Mouse (Mus musculus) embryonic fibroblast, embryonic 13.5 days (primary cell): ENCODE measurements at regions not wholly inside any gene's neighbourhood (a gene's known extent, or its start where the extent isn't known, plus 50 kb on each side); places are given as distances from the start of the nearest gene placed in this dataset.

Source experiments
- CTCF ChIP-seq: IDR thresholded peaks from 2 replicates; pipeline ENCODE4 v1.5.1; 2011; ENCODE audit warnings: mild to moderate bottlenecking, control low read depth, low read length, moderate library complexity, borderline replicate concordance; ENCODE audit not compliant: insufficient read depth
- POLR2A ChIP-seq: IDR thresholded peaks from 2 replicates; pipeline ENCODE4 v1.6.1; 2011; ENCODE audit warnings: low read depth, mild to moderate bottlenecking, control low read depth, low read length, moderate library complexity

GRCm38 (mm10) chr7:145109471-145109870, 98.4 kb downstream of the 1810010D01Rik start:
- TF ChIP-seq POLR2A (no peak), CTCF (no peak)
